Mouse (Mus musculus) neural tube, embryonic 10.5 days (tissue): ENCODE measurements around the gene Ank2.
"Not testable (repeated sequence)": the region's sequence is repeated elsewhere in the genome, so short reads cannot be mapped to it uniquely, and the experiment has no call there.

Experiments used
- DNase-seq: peaks from one replicate; pipeline ENCODE4 v3.0.0-alpha.2; 2017; ENCODE audit warnings: low spot score; ENCODE audit errors: extremely low spot score

The Ank2 gene

GRCm38 (mm10) chr3:127485174-127485573, 14.0 kb downstream of the Ank2 start:
- no peak for DNase-seq

- no peak for DNase-seq
Observed at GRCm38 (mm10) chr3:127481658-127482057, 17.5 kb downstream of the Ank2 start.

GRCm38 (mm10) chr3:127480369-127480768, 18.8 kb downstream of the Ank2 start:
- not testable (repeated sequence) for DNase-seq

GRCm38 (mm10) chr3:127474115-127474514, 25.0 kb downstream of the Ank2 start:
- DNase-seq: no peak

- no peak for DNase-seq
Observed at GRCm38 (mm10) chr3:127469164-127469752, 29.9 kb downstream of the Ank2 start.

GRCm38 (mm10) chr3:127468569-127468968, 30.6 kb downstream of the Ank2 start:
- DNase-seq: no peak

GRCm38 (mm10) chr3:127463816-127464480, 35.2 kb downstream of the Ank2 start:
- DNase-seq: no peak

- DNase-seq: no peak
Observed at GRCm38 (mm10) chr3:127463165-127463564, 36.0 kb downstream of the Ank2 start.

- no peak for DNase-seq
Observed at GRCm38 (mm10) chr3:127462413-127462812, 36.7 kb downstream of the Ank2 start.

GRCm38 (mm10) chr3:127460891-127461437, 38.2 kb downstream of the Ank2 start:
- DNase-seq: no peak

GRCm38 (mm10) chr3:127459858-127460257, 39.3 kb downstream of the Ank2 start:
- no peak for DNase-seq

GRCm38 (mm10) chr3:127458925-127459324, 40.2 kb downstream of the Ank2 start:
- no peak for DNase-seq

GRCm38 (mm10) chr3:127458420-127458798, 40.7 kb downstream of the Ank2 start:
- no peak for DNase-seq

GRCm38 (mm10) chr3:127457761-127458419, 41.3 kb downstream of the Ank2 start:
- no peak for DNase-seq

GRCm38 (mm10) chr3:127453738-127454137, 45.4 kb downstream of the Ank2 start:
- no peak for DNase-seq

GRCm38 (mm10) chr3:127453254-127453653, 45.9 kb downstream of the Ank2 start:
- DNase-seq: no peak

- no peak for DNase-seq
Observed at GRCm38 (mm10) chr3:127452233-127452632, 46.9 kb downstream of the Ank2 start.

GRCm38 (mm10) chr3:127451741-127452140, 47.4 kb downstream of the Ank2 start:
- DNase-seq: no peak

GRCm38 (mm10) chr3:127451070-127451469, 48.1 kb downstream of the Ank2 start:
- peak; percentile 40 for DNase-seq

- DNase-seq: peak; percentile 61
Observed at GRCm38 (mm10) chr3:127446173-127446572, 53.0 kb downstream of the Ank2 start.

- no peak for DNase-seq
Observed at GRCm38 (mm10) chr3:127433291-127433690, 65.9 kb downstream of the Ank2 start.

GRCm38 (mm10) chr3:127429866-127430265, 69.3 kb downstream of the Ank2 start:
- DNase-seq: no peak
